Mouse (Mus musculus): ENCODE measurements around the gene Hcrtr1.

The Hcrtr1 gene

GRCm38 (mm10) chr4:130167814-130168213 lies 28.7 kb upstream of the Hcrtr1 start:
- DNase-seq (ENCODE audit: low spot score) = no peak

GRCm38 (mm10) chr4:130167321-130167720 lies 28.2 kb upstream of the Hcrtr1 start:
- DNase-seq (ENCODE audit: low spot score) = no peak

- DNase-seq (ENCODE audit: low spot score) = no peak
Measured at GRCm38 (mm10) chr4:130166592-130166991, 27.4 kb upstream of the Hcrtr1 start.

- no peak for DNase-seq (ENCODE audit: low spot score)
Measured at GRCm38 (mm10) chr4:130166061-130166460, 26.9 kb upstream of the Hcrtr1 start.

- DNase-seq (ENCODE audit: low spot score) = no peak
Measured at GRCm38 (mm10) chr4:130164121-130164520, 25.0 kb upstream of the Hcrtr1 start.

- no peak for DNase-seq (ENCODE audit: low spot score)
Measured at GRCm38 (mm10) chr4:130163391-130163861, 24.3 kb upstream of the Hcrtr1 start.

- no peak for DNase-seq (ENCODE audit: low spot score)
Measured at GRCm38 (mm10) chr4:130161349-130161748, 22.2 kb upstream of the Hcrtr1 start.

- no peak for DNase-seq (ENCODE audit: low spot score)
Measured at GRCm38 (mm10) chr4:130156812-130157371, 17.7 kb upstream of the Hcrtr1 start.

- DNase-seq (ENCODE audit: low spot score) = no peak
Measured at GRCm38 (mm10) chr4:130154250-130154649, 15.1 kb upstream of the Hcrtr1 start.

- no peak for DNase-seq (ENCODE audit: low spot score)
Measured at GRCm38 (mm10) chr4:130148405-130148804, 9.2 kb upstream of the Hcrtr1 start.

GRCm38 (mm10) chr4:130141786-130142185 lies 2.6 kb upstream of the Hcrtr1 start:
- DNase-seq (ENCODE audit: low spot score) = no peak

- no peak for DNase-seq (ENCODE audit: low spot score)
Measured at GRCm38 (mm10) chr4:130140992-130141402, 1.8 kb upstream of the Hcrtr1 start.

- DNase-seq (ENCODE audit: low spot score) = no peak
Measured at GRCm38 (mm10) chr4:130138441-130139213, 532 bp downstream of the Hcrtr1 start.

- no peak for DNase-seq (ENCODE audit: low spot score)
Measured at GRCm38 (mm10) chr4:130133399-130133798, 5.8 kb downstream of the Hcrtr1 start.

- DNase-seq (ENCODE audit: low spot score) = no peak
Measured at GRCm38 (mm10) chr4:130131448-130132105, 7.6 kb downstream of the Hcrtr1 start.

GRCm38 (mm10) chr4:130130641-130131350 lies 8.4 kb downstream of the Hcrtr1 start:
- no peak for DNase-seq (ENCODE audit: low spot score)

- DNase-seq (ENCODE audit: low spot score) = no peak
Measured at GRCm38 (mm10) chr4:130130082-130130481, 9.1 kb downstream of the Hcrtr1 start.

GRCm38 (mm10) chr4:130128907-130129306 lies 10.3 kb downstream of the Hcrtr1 start:
- DNase-seq (ENCODE audit: low spot score) = no peak

- DNase-seq (ENCODE audit: low spot score) = no peak
Measured at GRCm38 (mm10) chr4:130125935-130126334, 13.2 kb downstream of the Hcrtr1 start.

GRCm38 (mm10) chr4:130125164-130125563 lies 14.0 kb downstream of the Hcrtr1 start:
- DNase-seq (ENCODE audit: low spot score) = no peak

- no peak for DNase-seq (ENCODE audit: low spot score)
Measured at GRCm38 (mm10) chr4:130124110-130124509, 15.0 kb downstream of the Hcrtr1 start.

- DNase-seq (ENCODE audit: low spot score) = no peak
Measured at GRCm38 (mm10) chr4:130123020-130123419, 16.1 kb downstream of the Hcrtr1 start.

Data from urinary bladder, postnatal 10 days (tissue).